Mouse (Mus musculus): ENCODE measurements around the gene Mrps7.

Gene Mrps7

GRCm38 (mm10) chr11:115608421-115609399, 5.0 kb downstream of the Mrps7 start:
- no peak for DNase-seq (ENCODE audit: low spot score in 2 of 2)

GRCm38 (mm10) chr11:115609576-115609975, 5.9 kb downstream of the Mrps7 start:
- DNase-seq (ENCODE audit: low spot score in 2 of 2) = no peak

GRCm38 (mm10) chr11:115611173-115611572, 7.4 kb downstream of the Mrps7 start:
- no peak for DNase-seq (ENCODE audit: low spot score in 2 of 2)

- peak; percentile 77 to 80 for DNase-seq (ENCODE audit: low spot score in 2 of 2)
Measured at GRCm38 (mm10) chr11:115612059-115612409, 8.3 kb downstream of the Mrps7 start.

GRCm38 (mm10) chr11:115612410-115613137, 8.8 kb downstream of the Mrps7 start, which contains the start of gene Mif4gd:
Gene Mif4gd (minus strand): TSS chr11:115612969.
- peak; percentile 90 to 93 for DNase-seq (ENCODE audit: low spot score in 2 of 2)

GRCm38 (mm10) chr11:115613138-115613945, 9.6 kb downstream of the Mrps7 start:
- no peak for DNase-seq (ENCODE audit: low spot score in 2 of 2)

- no peak for DNase-seq (ENCODE audit: low spot score in 2 of 2)
Measured at GRCm38 (mm10) chr11:115614346-115615107, 10.8 kb downstream of the Mrps7 start.

- no peak for DNase-seq (ENCODE audit: low spot score in 2 of 2)
Measured at GRCm38 (mm10) chr11:115615108-115615825, 11.5 kb downstream of the Mrps7 start.

GRCm38 (mm10) chr11:115615875-115616274, 12.2 kb downstream of the Mrps7 start:
- DNase-seq (ENCODE audit: low spot score in 2 of 2) = no peak

GRCm38 (mm10) chr11:115616371-115616770, 12.6 kb downstream of the Mrps7 start:
- no peak for DNase-seq (ENCODE audit: low spot score in 2 of 2)

GRCm38 (mm10) chr11:115616893-115617292, 13.2 kb downstream of the Mrps7 start:
- DNase-seq (ENCODE audit: low spot score in 2 of 2) = no peak

GRCm38 (mm10) chr11:115618001-115618400, 14.3 kb downstream of the Mrps7 start:
- no peak for DNase-seq (ENCODE audit: low spot score in 2 of 2)

GRCm38 (mm10) chr11:115618732-115619516, 15.2 kb downstream of the Mrps7 start:
- DNase-seq (ENCODE audit: low spot score in 2 of 2) = no peak

- no peak for DNase-seq (ENCODE audit: low spot score in 2 of 2)
Measured at GRCm38 (mm10) chr11:115619949-115620348, 16.2 kb downstream of the Mrps7 start.

- no peak for DNase-seq (ENCODE audit: low spot score in 2 of 2)
Measured at GRCm38 (mm10) chr11:115623487-115624070, 19.9 kb downstream of the Mrps7 start.

- DNase-seq (ENCODE audit: low spot score in 2 of 2) = no peak
Measured at GRCm38 (mm10) chr11:115625877-115626276, 22.2 kb downstream of the Mrps7 start.

GRCm38 (mm10) chr11:115626824-115627616, 23.3 kb downstream of the Mrps7 start:
- no peak for DNase-seq (ENCODE audit: low spot score in 2 of 2)

GRCm38 (mm10) chr11:115627705-115628464, 24.2 kb downstream of the Mrps7 start, which contains the start of gene Slc25a19:
Gene Slc25a19 (minus strand): TSS chr11:115628295.
- peak; percentile 100 for DNase-seq (ENCODE audit: low spot score in 2 of 2)
